Mouse (Mus musculus): ENCODE data around the gene Masp2.
A peak's percentile ranks its signal among the peaks of the same experiment; 100 is the strongest.

The Masp2 gene

GRCm38 (mm10) chr4:148632013-148632692 is 29.8 kb downstream of the Masp2 start:
- no peak for ATAC-seq (ENCODE audit: insufficient number of reproducible peaks, low FRiP score, low TSS enrichment)

GRCm38 (mm10) chr4:148633395-148634061 is 31.2 kb downstream of the Masp2 start:
- no peak for ATAC-seq (ENCODE audit: insufficient number of reproducible peaks, low FRiP score, low TSS enrichment)

- no peak for ATAC-seq (ENCODE audit: insufficient number of reproducible peaks, low FRiP score, low TSS enrichment)
These were observed 33.0 kb downstream of the Masp2 start for GRCm38 (mm10) chr4:148635309-148635708.

- no peak for ATAC-seq (ENCODE audit: insufficient number of reproducible peaks, low FRiP score, low TSS enrichment)
These were observed 35.9 kb downstream of the Masp2 start for GRCm38 (mm10) chr4:148638302-148638701.

- no peak for ATAC-seq (ENCODE audit: insufficient number of reproducible peaks, low FRiP score, low TSS enrichment)
These were observed 37.1 kb downstream of the Masp2 start for GRCm38 (mm10) chr4:148639455-148639854.

GRCm38 (mm10) chr4:148641121-148641520 is 38.8 kb downstream of the Masp2 start:
- ATAC-seq (ENCODE audit: insufficient number of reproducible peaks, low FRiP score, low TSS enrichment) = no peak

- ATAC-seq (ENCODE audit: insufficient number of reproducible peaks, low FRiP score, low TSS enrichment) = no peak
These were observed 41.2 kb downstream of the Masp2 start, which contains the start of gene Gm572 for GRCm38 (mm10) chr4:148643291-148644156. TSS of gene Gm572 (plus strand) at chr4:148643317.

GRCm38 (mm10) chr4:148644157-148644511 is 41.8 kb downstream of the Masp2 start:
- 0 out of 2 replicates have a peak, but pooled peaks have one; percentile 40 for ATAC-seq (ENCODE audit: insufficient number of reproducible peaks, low FRiP score, low TSS enrichment)

- no peak for ATAC-seq (ENCODE audit: insufficient number of reproducible peaks, low FRiP score, low TSS enrichment)
These were observed 42.6 kb downstream of the Masp2 start for GRCm38 (mm10) chr4:148644926-148645325.

- no peak for ATAC-seq (ENCODE audit: insufficient number of reproducible peaks, low FRiP score, low TSS enrichment)
These were observed 44.3 kb downstream of the Masp2 start for GRCm38 (mm10) chr4:148646616-148647015.

- no peak for ATAC-seq (ENCODE audit: insufficient number of reproducible peaks, low FRiP score, low TSS enrichment)
These were observed 47.0 kb downstream of the Masp2 start for GRCm38 (mm10) chr4:148649309-148649708.

- ATAC-seq (ENCODE audit: insufficient number of reproducible peaks, low FRiP score, low TSS enrichment) = peak; percentile 86
These were observed 48.7 kb downstream of the Masp2 start for GRCm38 (mm10) chr4:148651045-148651444.

GRCm38 (mm10) chr4:148654701-148655398 is 52.5 kb downstream of the Masp2 start:
- no peak for ATAC-seq (ENCODE audit: insufficient number of reproducible peaks, low FRiP score, low TSS enrichment)

- no peak for ATAC-seq (ENCODE audit: insufficient number of reproducible peaks, low FRiP score, low TSS enrichment)
These were observed 54.4 kb downstream of the Masp2 start for GRCm38 (mm10) chr4:148656691-148657258.

GRCm38 (mm10) chr4:148657776-148658175 is 55.4 kb downstream of the Masp2 start:
- ATAC-seq (ENCODE audit: insufficient number of reproducible peaks, low FRiP score, low TSS enrichment) = no peak

- ATAC-seq (ENCODE audit: insufficient number of reproducible peaks, low FRiP score, low TSS enrichment) = no peak
These were observed 57.8 kb downstream of the Masp2 start for GRCm38 (mm10) chr4:148660174-148660573.

- 0 out of 2 replicates have a peak, but pooled peaks have one; percentile 36 for ATAC-seq (ENCODE audit: insufficient number of reproducible peaks, low FRiP score, low TSS enrichment)
These were observed 60.0 kb downstream of the Masp2 start for GRCm38 (mm10) chr4:148662168-148662965.

GRCm38 (mm10) chr4:148663326-148663725 is 61.0 kb downstream of the Masp2 start:
- ATAC-seq (ENCODE audit: insufficient number of reproducible peaks, low FRiP score, low TSS enrichment) = no peak

- no peak for ATAC-seq (ENCODE audit: insufficient number of reproducible peaks, low FRiP score, low TSS enrichment)
These were observed 61.7 kb downstream of the Masp2 start for GRCm38 (mm10) chr4:148664021-148664420.

Measured in cerebellum, adult (tissue).